ENCODE assay signal across 10 mouse cellular contexts in the genomic region with DNA sequence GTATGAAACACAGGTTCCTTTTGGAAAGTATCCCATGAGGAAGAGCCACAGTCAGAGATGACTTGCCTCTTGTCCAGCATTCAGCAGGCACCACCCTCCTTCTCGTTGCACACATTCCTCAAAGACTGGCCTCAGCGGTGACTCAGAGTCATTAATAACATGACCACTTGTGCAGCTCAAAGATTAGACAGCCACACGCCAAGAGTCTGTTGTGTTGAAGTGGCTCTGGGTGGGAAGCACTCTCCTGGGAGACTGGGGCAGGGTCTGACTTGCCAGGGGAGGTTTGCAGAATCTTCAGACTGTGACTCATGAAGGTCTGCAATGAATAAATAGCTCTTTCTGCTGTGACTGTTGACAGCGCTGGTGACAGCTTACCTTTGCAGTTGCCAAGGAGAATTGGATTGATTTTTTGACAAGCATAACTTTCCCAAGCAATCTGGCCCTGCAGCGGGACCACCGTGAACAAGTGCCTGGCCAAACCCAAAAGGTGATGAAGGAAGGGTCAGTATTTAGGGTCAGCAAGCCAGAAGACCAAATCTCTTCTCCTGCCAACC.
DNase-seq lines count a peak whose midpoint lies in the region; ATAC-seq and TF ChIP-seq lines count a peak whose summit lies in the region.
"Had no signal": no experiment of that assay in that cellular context is flagged by ENCODE, and none has a peak within 500 bp of the region (broad histone marks: within the 10 kb centered on the region; RNA-seq: fewer than 3 reads in every experiment).

No protein-coding gene starts in this region.

- intact Hi-C loops in gastrocnemius, adult 2 months (cut with DNase I), result no loop called here

- DNase-seq in gastrocnemius, adult 2 months, result peak; percentile 66
- DNase-seq in gastrocnemius, postnatal 4 days (ENCODE audit: low spot score in 2 of 2), result no peak
- peak; percentile 93 for DNase-seq in Muller cell, postnatal 12 days (ENCODE audit: inconsistent ontology term)
- peak; percentile 44 to 58 for DNase-seq in heart, adult 9 months (ENCODE audit: low spot score in 2 of 2)
- peak; percentile 37 for DNase-seq in kidney, postnatal 14 days
- no peak for DNase-seq in layer of hippocampus, adult 8-10 months (ENCODE audit: low spot score in 2 of 2)
- no peak for DNase-seq in left cerebral cortex, adult 8-10 months (ENCODE audit: low spot score in 2 of 2)
- DNase-seq: left cerebral cortex, postnatal 4 days had no signal

- no peak overlapping the region for H3K27ac ChIP-seq in gastrocnemius, adult 2 months
- H3K27ac ChIP-seq: neural tube, embryonic 15.5 days had no signal

- TF ChIP-seq CTCF in gastrocnemius, adult 2 months (IDR thresholded peaks at IDR 0.05), result no peak

- H3K4me3 ChIP-seq in gastrocnemius, adult 2 months, result no peak overlapping the region
- H3K4me3 ChIP-seq: neural tube, embryonic 15.5 days had no signal

- ATAC-seq in CD4-positive, CD25-positive, alpha-beta regulatory T cell, adult 4 months, result no peak

Comparison
In these comparisons a context has a peak if more than half of its experiments do, and no peak if none do; other contexts are left out.
1. DNase-seq: peak in gastrocnemius, adult 2 months (single experiment), Muller cell, postnatal 12 days (single experiment), heart, adult 9 months (2 of 2) and kidney, postnatal 14 days (single experiment); none in gastrocnemius, postnatal 4 days (0 of 2), layer of hippocampus, adult 8-10 months (0 of 2) and left cerebral cortex, adult 8-10 months (0 of 2).